Mouse (Mus musculus): ENCODE measurements around the gene 4931409K22Rik.
A peak's percentile ranks its signal among the peaks of the same experiment; 100 is the strongest.

Gene 4931409K22Rik

DNA sequence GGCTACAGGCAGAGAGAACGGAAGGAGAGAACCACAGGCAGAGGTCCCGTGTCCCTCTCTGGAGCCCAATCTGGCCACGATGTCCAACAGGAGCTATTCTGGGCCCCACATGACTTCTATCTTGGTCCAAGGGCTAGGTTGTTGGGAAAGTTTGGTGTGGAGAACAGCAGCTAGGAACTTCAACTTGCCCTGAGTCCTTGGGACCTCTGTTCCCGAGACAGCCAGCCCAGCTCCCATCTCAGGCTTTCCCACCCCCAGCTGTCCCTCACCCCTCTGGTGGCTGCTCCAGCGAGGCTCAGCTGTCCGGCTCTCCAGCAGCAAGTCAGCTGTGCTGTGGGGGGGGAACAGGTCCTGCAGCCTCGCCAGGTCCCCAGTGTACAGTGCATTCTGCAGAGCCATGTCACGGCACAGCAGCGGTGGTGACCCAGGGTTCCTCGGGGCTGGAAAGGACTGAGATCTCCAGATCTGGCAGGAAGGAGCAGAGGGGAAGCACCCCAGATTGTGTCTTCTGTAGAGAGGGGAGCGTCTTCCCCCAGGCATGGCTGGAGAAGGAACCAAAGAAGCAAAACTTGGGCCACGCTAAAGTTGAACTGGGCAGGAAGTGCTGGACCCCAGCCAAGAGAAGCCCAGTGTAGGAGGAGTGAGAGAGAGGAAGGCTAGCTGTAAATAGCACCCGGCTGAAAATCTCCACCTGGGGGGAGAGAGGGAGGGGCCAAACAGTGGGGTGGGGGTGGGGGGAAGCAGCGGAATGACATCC, 16.0 kb downstream of the 4931409K22Rik start, which contains the start of gene Asb10:
Gene Asb10, minus strand, starts transcription at position 592 of the 757 bp plus-strand sequence.
- peak; percentile 37 to 42 for DNase-seq (ENCODE audit: low spot score in 2 of 2)

DNA sequence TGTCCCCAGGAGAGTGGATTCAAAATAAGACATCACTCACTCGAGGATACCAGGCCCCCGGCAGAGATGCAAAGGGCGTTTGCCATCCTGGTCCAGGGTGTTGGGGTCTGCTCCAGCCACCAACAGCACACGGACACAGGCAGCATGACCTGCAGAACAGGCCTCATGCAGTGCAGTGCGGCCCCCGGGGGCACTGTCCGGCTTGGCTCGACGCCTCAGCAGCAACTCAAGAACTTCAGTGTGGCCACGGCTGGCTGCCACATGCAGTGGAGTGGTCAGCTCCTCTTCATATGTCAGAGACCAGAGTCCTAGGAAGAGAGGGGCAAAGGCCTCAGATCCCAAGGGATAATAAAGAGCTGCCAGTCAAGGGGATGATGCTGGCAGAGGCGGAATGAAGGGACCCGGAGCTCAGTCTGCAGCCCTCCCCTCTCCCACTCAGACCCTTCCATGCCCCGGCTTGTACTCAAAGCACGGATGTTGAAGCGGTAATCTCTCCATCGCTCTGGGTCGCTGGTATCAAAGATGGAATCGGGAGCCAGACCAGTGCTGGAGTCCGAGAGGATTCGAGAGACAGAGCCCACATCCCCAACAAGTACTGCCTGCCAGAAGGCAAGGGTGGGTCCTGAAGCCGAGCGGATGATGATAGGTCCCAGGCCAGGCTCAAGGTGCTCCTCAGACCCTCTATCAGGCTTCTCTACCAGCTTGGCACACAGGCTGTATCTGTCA, 16.9 kb downstream of the 4931409K22Rik start:
- no peak for DNase-seq (ENCODE audit: low spot score in 2 of 2)

DNA sequence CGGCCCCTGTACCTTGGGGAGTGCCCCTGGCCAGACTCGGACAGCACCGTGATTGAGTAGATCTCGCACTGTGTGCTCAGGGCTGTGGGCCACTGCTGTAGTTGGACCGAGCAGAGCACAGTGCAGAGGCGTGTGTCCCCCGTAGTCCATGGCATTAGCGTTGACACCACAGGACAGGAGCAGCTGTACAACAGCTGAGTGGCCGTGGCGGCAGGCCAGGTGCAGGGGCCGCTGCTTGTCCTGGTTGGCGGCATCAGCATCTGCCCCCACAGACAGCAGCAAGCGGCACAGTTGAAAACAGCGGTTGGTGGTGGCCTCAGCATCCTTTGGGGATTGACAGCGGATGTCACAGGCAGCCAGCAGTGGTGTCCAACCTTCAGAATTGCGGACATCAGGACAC, 19.0 kb downstream of the 4931409K22Rik start:
- DNase-seq (ENCODE audit: low spot score in 2 of 2) = no peak

GRCm38 (mm10) chr5:24536511-24536910, 20.1 kb downstream of the 4931409K22Rik start:
- DNase-seq (ENCODE audit: low spot score in 2 of 2) = no peak

- no peak for DNase-seq (ENCODE audit: low spot score in 2 of 2)
Observed at GRCm38 (mm10) chr5:24535731-24536130, 20.9 kb downstream of the 4931409K22Rik start.

DNA sequence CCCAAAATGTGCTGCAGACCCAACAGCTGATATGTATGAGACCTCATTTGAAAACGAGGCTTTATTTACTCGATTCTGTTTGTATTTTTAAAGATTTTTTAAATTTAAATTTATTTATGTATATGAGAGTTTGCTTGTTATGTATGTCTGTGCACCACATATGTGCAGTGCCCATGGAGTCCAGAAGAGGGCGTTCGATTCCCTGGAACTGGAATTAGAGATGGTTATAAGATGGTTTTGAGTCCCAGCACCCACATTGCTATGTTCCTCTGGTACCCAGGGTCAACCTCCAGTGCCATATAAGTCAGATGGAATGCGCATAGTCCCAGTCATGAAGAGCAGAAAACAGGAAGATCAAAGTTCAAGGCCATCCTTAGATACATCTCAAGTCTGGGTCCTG, 22.3 kb downstream of the 4931409K22Rik start:
- DNase-seq (ENCODE audit: low spot score in 2 of 2) = no peak

- DNase-seq (ENCODE audit: low spot score in 2 of 2) = no peak
Observed at GRCm38 (mm10) chr5:24533391-24533790, 23.2 kb downstream of the 4931409K22Rik start.

DNA sequence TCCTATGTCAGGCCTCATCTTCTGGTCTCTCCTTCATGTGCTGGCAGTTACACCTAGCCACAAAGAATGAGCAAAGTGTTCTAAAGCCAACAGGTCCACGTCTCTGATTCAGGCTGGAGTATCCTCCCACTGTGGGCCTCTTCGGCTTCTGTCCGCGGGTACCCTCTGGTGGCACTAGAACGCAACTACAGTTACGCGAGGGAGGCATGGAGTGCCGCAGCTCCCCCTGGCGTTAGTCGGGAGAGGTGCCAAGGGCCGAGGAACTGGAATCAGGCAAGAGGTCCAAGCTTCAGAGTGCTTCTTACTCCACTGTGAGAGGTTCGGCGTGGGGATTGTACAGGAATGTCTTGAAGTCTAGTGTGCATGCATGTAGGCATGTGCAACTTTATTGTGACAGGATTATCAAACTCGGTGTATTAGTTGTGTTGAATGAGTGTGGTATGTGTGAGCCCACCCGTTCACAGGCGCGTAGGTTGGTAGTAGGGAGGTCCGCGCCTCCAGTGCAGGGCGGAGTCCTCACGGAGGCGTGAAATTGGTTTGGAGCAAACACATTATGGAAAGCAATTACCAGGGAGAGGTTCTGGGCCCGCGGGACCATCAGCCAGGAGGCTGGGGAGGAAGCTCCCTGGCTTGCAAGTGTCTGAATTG, 26.4 kb downstream of the 4931409K22Rik start:
- peak; percentile 95 to 97 for DNase-seq (ENCODE audit: low spot score in 2 of 2)

GRCm38 (mm10) chr5:24527780-24528179, 28.8 kb downstream of the 4931409K22Rik start:
- DNase-seq (ENCODE audit: low spot score in 2 of 2) = no peak

DNA sequence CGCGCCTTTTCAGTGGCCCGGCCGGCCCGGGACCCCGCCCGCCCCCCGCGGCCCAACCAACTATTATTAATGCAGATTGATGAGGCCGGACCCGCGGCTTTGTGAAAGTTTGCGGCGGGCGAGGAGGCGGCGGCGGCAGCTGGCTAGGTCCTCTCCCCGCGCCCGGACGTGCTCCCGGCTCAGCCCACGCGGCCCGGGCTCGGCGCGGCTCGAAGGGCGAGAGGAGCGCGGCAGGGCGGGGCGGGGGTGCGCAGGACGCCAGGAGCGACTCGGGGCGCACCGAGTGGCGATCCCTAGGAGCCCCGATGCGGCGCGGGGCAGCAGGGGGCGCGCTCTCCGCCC, 29.7 kb downstream of the 4931409K22Rik start, which contains the start of gene Gbx1:
Gene Gbx1, minus strand, starts transcription at position 314 of the 342 bp plus-strand sequence.
- DNase-seq (ENCODE audit: low spot score in 2 of 2) = no peak

GRCm38 (mm10) chr5:24526190-24526888, 30.3 kb downstream of the 4931409K22Rik start:
- DNase-seq (ENCODE audit: low spot score in 2 of 2) = no peak

DNA sequence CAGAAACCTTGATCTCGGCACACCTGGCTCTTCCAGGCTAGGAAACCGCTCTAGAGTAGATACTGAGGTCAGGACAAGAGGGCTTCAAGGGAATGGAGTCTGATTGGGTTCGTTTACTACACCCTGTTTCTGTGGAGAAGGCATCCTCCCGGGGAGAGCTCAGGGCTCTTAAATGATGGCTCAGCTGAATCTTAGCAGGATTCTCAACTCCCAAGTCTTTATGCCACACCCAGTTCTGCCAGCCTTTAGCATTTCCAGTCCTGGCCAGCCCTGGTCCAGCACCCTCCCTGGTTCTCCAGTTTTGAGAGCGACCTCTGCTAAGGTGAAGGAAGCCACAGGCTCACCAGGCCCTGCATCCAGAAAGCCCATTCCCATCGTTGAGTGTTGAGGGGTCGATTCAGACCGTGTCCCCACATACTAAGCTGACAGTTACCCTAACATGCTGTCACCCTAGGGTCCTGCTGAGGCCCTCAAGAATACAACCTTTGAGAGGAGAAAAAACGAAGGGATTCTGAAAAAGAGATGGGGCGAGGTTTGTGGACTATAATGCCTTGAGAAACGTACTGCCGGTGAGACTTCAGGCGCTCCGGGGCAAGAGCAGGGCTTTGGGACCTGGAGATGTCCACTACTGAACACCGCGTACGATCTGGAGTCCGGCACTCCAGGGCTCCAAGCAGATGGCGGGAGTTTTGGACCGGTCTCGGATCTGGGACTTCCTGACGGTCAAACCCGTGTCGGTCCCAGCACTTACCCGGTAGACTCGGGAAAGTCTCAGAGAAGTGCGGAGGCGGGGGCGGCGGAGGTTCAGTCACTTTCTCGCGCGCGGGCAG, 31.0 kb downstream of the 4931409K22Rik start:
- no peak for DNase-seq (ENCODE audit: low spot score in 2 of 2)

- DNase-seq (ENCODE audit: low spot score in 2 of 2) = no peak
Observed at GRCm38 (mm10) chr5:24524522-24524921, 32.1 kb downstream of the 4931409K22Rik start.

DNA sequence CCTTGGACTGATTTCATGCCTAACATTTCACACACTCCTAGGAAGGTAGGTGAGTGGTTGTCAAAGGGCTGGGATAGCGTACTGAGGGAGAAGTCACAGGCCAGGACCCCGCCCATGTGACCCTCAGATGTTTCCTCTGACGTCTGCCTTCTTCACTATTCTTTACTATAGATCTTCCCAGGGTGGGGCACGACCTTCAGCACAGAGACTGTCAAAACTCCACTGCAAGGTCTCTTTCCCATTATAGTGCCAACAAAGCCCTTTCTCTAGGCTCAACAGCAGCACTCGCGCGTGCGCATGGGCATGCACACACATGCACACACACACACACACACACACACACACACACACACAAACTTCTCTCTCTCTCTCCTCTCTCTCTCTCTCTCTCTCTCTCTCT, 32.8 kb downstream of the 4931409K22Rik start:
- no peak for DNase-seq (ENCODE audit: low spot score in 2 of 2)

- no peak for DNase-seq (ENCODE audit: low spot score in 2 of 2)
Observed at GRCm38 (mm10) chr5:24521366-24521765, 35.2 kb downstream of the 4931409K22Rik start.

- no peak for DNase-seq (ENCODE audit: low spot score in 2 of 2)
Observed at GRCm38 (mm10) chr5:24512271-24512670, 44.3 kb downstream of the 4931409K22Rik start.

DNA sequence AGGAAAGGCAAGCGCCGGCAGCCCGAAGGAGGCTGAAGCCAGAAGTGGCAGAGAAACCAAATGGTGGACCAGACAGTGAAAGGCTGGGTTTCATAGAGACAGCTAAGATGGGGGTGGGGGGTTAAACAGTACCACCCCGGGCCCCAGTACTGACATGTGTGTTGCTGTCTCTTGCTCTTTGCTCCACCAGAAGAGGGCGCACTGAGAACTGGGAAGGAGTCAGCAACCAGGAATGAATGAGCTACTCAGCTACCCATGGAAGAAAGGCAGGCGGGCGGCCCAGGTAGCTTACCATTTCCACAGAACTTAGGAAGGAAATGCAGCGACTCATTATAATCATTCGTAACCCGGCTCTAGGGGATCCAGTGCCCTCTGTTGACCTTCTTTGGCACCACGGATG, 46.0 kb downstream of the 4931409K22Rik start:
- peak in 1 of 2 experiments; percentile 60 for DNase-seq (ENCODE audit: low spot score in 2 of 2)

GRCm38 (mm10) chr5:24508406-24508805, 48.2 kb downstream of the 4931409K22Rik start:
- no peak for DNase-seq (ENCODE audit: low spot score in 2 of 2)

GRCm38 (mm10) chr5:24505513-24505912, 51.1 kb downstream of the 4931409K22Rik start:
- DNase-seq (ENCODE audit: low spot score in 2 of 2) = no peak

DNA sequence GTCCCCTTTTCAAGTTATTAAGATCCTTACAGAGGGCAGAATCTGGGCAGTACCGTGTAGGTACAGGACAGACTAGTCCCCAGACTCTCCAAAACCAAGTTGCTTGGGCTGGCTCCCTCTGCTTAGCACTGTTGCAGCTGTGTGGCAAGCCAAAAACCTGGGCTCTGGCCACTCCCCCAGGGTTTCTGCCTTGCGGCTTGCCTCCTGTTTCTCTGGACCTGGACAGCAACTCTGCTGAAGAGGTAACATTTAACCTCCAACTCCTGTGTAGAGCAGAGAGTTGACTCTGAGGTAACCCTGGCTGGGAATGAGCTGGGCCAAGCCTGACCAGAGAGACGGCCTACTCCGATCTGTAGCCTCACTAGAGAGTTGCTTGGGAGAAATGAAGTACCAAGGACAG, 53.8 kb downstream of the 4931409K22Rik start:
- DNase-seq (ENCODE audit: low spot score in 2 of 2) = no peak

DNA sequence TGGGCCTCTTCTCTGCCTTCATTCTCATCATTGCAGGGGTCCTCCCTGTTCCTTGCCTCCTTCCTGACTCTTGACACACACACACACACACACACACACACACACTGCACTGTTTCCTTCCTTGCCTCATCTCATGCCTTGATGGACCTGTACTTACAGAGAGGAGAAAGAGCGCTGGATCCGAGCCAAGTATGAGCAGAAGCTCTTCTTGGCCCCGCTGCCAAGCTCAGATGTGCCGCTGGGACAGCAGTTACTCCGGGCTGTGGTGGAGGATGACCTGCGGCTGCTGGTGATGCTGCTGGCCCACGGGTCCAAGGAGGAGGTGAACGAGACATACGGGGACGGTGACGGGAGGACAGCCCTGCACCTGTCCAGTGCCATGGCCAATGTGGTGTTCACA, 55.8 kb downstream of the 4931409K22Rik start:
- no peak for DNase-seq (ENCODE audit: low spot score in 2 of 2)

All from right cerebral cortex, adult 2 months (tissue).